Mouse (Mus musculus) intestine, embryonic 16.5 days (tissue): ENCODE data around the gene Tead2. TPM values are rescaled to one million over a fixed set of nuclear protein-coding genes. Genes with fewer than 3 reads are reported as not detected.

Source experiments
- ATAC-seq: fragments of 200-750 bp; cut with Nextera tagmentation; 2 replicates; pipeline ENCODE4 v1.8.0; 2017; ENCODE audit warnings: moderate TSS enrichment, moderate library complexity
- H3K27ac ChIP-seq: fragments of 300-500 bp; sonication (generic); 2 replicates; pipeline ENCODE4 v1.5.1; 2014; ENCODE audit warnings: mild to moderate bottlenecking, low read length
- H3K27me3 ChIP-seq: fragments of 300-500 bp; sonication (generic); replicated peaks from 2 replicates; pipeline ENCODE4 v1.6.1; 2014; ENCODE audit warnings: low read length, control low read depth, mixed read lengths; ENCODE audit not compliant: control insufficient read depth, insufficient read depth
- H3K36me3 ChIP-seq: fragments of 300-500 bp; sonication (generic); 2 replicates; pipeline ENCODE4 v1.6.1; 2014; ENCODE audit warnings: low read length, control low read depth; ENCODE audit not compliant: control insufficient read depth, insufficient read depth
- H3K4me1 ChIP-seq: fragments of 300-500 bp; sonication (generic); 2 replicates; pipeline ENCODE4 v1.6.1; 2014; ENCODE audit warnings: low read length, control low read depth, mixed read lengths; ENCODE audit not compliant: control insufficient read depth, insufficient read depth
- H3K4me2 ChIP-seq: fragments of 300-500 bp; sonication (generic); 2 replicates; pipeline ENCODE4 v1.6.1; 2014; ENCODE audit warnings: low read depth, low read length, control low read depth
- H3K4me3 ChIP-seq: fragments of 300-500 bp; sonication (generic); 2 replicates; pipeline ENCODE4 v1.5.1; 2014; ENCODE audit warnings: mild to moderate bottlenecking, low read length
- H3K9ac ChIP-seq: fragments of 300-500 bp; sonication (generic); 2 replicates; pipeline ENCODE4 v1.6.1; 2014; ENCODE audit warnings: low read depth, low read length
- H3K9me3 ChIP-seq: fragments of 300-500 bp; sonication (generic); 2 replicates; pipeline ENCODE4 v1.6.1; 2016; ENCODE audit warnings: low read length, control low read depth; ENCODE audit not compliant: control insufficient read depth
- WGBS: fragments of 180-500 bp; shearing (Covaris S2); extraction: QIAGEN DNeasy Blood & Tissue Kit; methylation state at CpG from one replicate; pipeline ENCODE4 v1.1.7; 2014; 5-methylcytosine and 5-hydroxymethylcytosine counted together
- polyA plus RNA-seq: library from polyadenylated mRNA; unstranded; fragments of >200 nt; fragmentation: Nextera tagmentation; extraction: Ambion mirVana; gene quantifications from 2 replicates; pipeline ENCODE4 v1.2.1, GENCODE M21; 2015

Gene Tead2
- polyA plus RNA-seq, 1 experiment from 2014 or later, result 82.1 TPM

GRCm38 (mm10) chr7:45229459-45230203 lies 14.1 kb downstream of the Tead2 start:
- WGBS, result 88% methylated on average over 7 of the region's 7 CpGs
- Histone ChIP-seq H3K4me1 (peaks cover 12% of the 10 kb centered on the region), H3K27me3 (no peaks in the 10 kb centered on the region), H3K9me3 (no peaks in the 10 kb centered on the region), H3K4me3 (no peak overlapping the region), H3K36me3 (peaks cover 10% of the 10 kb centered on the region; the same call in 1 of the 2 replicates), H3K9ac (no peak overlapping the region), H3K4me2 (no peak overlapping the region), H3K27ac (no peak overlapping the region)
- ATAC-seq, result no peak

- H3K27me3 ChIP-seq, result no peaks in the 10 kb centered on the region
- WGBS, result 88% methylated on average over 12 of the region's 12 CpGs
- H3K4me2 ChIP-seq, result no peak overlapping the region
- no peak overlapping the region for H3K27ac ChIP-seq
- H3K36me3 ChIP-seq, result 0 out of 2 replicates have a peak, but pooled peaks cover 5% of the 10 kb centered on the region
- no peak for ATAC-seq
- H3K4me1 ChIP-seq, result peaks cover 21% of the 10 kb centered on the region
- H3K9ac ChIP-seq, result no peak overlapping the region
- H3K4me3 ChIP-seq, result no peak overlapping the region
- no peaks in the 10 kb centered on the region for H3K9me3 ChIP-seq
These were observed 15.6 kb downstream of the Tead2 start for GRCm38 (mm10) chr7:45231192-45231591.

GRCm38 (mm10) chr7:45231941-45232340 lies 16.4 kb downstream of the Tead2 start:
- Histone ChIP-seq H3K4me1 (peaks cover 21% of the 10 kb centered on the region), H3K36me3 (0 out of 2 replicates have a peak, but pooled peaks cover 5% of the 10 kb centered on the region), H3K4me3 (no peak overlapping the region), H3K9me3 (no peaks in the 10 kb centered on the region), H3K4me2 (no peak overlapping the region), H3K27ac (no peak overlapping the region), H3K27me3 (no peaks in the 10 kb centered on the region), H3K9ac (no peak overlapping the region)
- 76% methylated on average over 11 of the region's 11 CpGs for WGBS
- ATAC-seq, result no peak

- Histone ChIP-seq H3K4me1 (peaks cover 21% of the 10 kb centered on the region), H3K9me3 (no peaks in the 10 kb centered on the region), H3K27ac (no peak overlapping the region), H3K4me2 (no peak overlapping the region), H3K4me3 (no peak overlapping the region), H3K36me3 (0 out of 2 replicates have a peak, but pooled peaks cover 5% of the 10 kb centered on the region), H3K27me3 (no peaks in the 10 kb centered on the region), H3K9ac (no peak overlapping the region)
- 68% methylated on average over 13 of the region's 13 CpGs for WGBS
- ATAC-seq, result no peak
These were observed 17.3 kb downstream of the Tead2 start for GRCm38 (mm10) chr7:45232716-45233465.

GRCm38 (mm10) chr7:45233580-45234332 lies 18.2 kb downstream of the Tead2 start:
- no peaks in the 10 kb centered on the region for H3K27me3 ChIP-seq
- 0 out of 2 replicates have a peak, but pooled peaks have one; percentile 6 for ATAC-seq
- peak overlapping the region; percentile 5; the same call in 1 of the 2 replicates for H3K4me3 ChIP-seq
- H3K4me1 ChIP-seq, result peaks cover 21% of the 10 kb centered on the region
- H3K9ac ChIP-seq, result peak overlapping the region; percentile 46
- H3K36me3 ChIP-seq, result 0 out of 2 replicates have a peak, but pooled peaks cover 3% of the 10 kb centered on the region
- peak overlapping the region; percentile 42 for H3K4me2 ChIP-seq
- H3K27ac ChIP-seq, result no peak overlapping the region
- WGBS, result 34% methylated on average over 20 of the region's 20 CpGs
- H3K9me3 ChIP-seq, result no peaks in the 10 kb centered on the region

GRCm38 (mm10) chr7:45234333-45234841 lies 18.8 kb downstream of the Tead2 start:
- Histone ChIP-seq H3K27me3 (0 out of 2 replicates have a peak, but pooled peaks cover 3% of the 10 kb centered on the region), H3K4me3 (peak overlapping the region; percentile 26), H3K4me1 (peaks cover 21% of the 10 kb centered on the region), H3K9me3 (no peaks in the 10 kb centered on the region), H3K9ac (peak overlapping the region; percentile 46), H3K27ac (peak overlapping the region; percentile 12), H3K36me3 (0 out of 2 replicates have a peak, but pooled peaks cover 3% of the 10 kb centered on the region), H3K4me2 (peak overlapping the region; percentile 42)
- peak; percentile 64 for ATAC-seq
- 12% methylated on average over 29 of the region's 29 CpGs for WGBS

- peak overlapping the region; percentile 26 for H3K4me3 ChIP-seq
- 0 out of 2 replicates have a peak, but pooled peaks cover 3% of the 10 kb centered on the region for H3K27me3 ChIP-seq
- WGBS, result 8% methylated on average over 21 of the region's 21 CpGs
- H3K36me3 ChIP-seq, result 0 out of 2 replicates have a peak, but pooled peaks cover 3% of the 10 kb centered on the region
- H3K9me3 ChIP-seq, result no peaks in the 10 kb centered on the region
- peak; percentile 73 for ATAC-seq
- peak overlapping the region; percentile 7 for H3K9ac ChIP-seq
- H3K4me1 ChIP-seq, result peaks cover 21% of the 10 kb centered on the region
- H3K4me2 ChIP-seq, result peak overlapping the region; percentile 36
- peak overlapping the region; percentile 12 for H3K27ac ChIP-seq
These were observed 19.5 kb downstream of the Tead2 start for GRCm38 (mm10) chr7:45234922-45235571.

- 45% methylated on average over 17 of the region's 17 CpGs for WGBS
- peak; percentile 5; the same call in 1 of the 2 replicates for ATAC-seq
- H3K27ac ChIP-seq, result no peak overlapping the region
These were observed 20.2 kb downstream of the Tead2 start for GRCm38 (mm10) chr7:45235656-45236180.

More at GRCm38 (mm10) chr7:45235656-45236180, 20.2 kb downstream of the Tead2 start:
- 0 out of 2 replicates have a peak, but pooled peaks cover 3% of the 10 kb centered on the region for H3K36me3 ChIP-seq
- peak overlapping the region; percentile 26 for H3K4me3 ChIP-seq
- H3K4me1 ChIP-seq, result peaks cover 24% of the 10 kb centered on the region
- H3K9me3 ChIP-seq, result no peaks in the 10 kb centered on the region
- 0 out of 2 replicates have a peak, but pooled peaks cover 3% of the 10 kb centered on the region for H3K27me3 ChIP-seq
- peak overlapping the region; percentile 7 for H3K9ac ChIP-seq
- peak overlapping the region; percentile 36 for H3K4me2 ChIP-seq
